ENCODE assay signal across 18 mouse cellular contexts in genomic region chr9:123152026-123152425, GRCm38 (mm10). TPM values are rescaled to one million over a fixed set of nuclear protein-coding genes. Genes with fewer than 3 reads are reported as not detected.
DNase-seq lines count a peak whose midpoint lies in the region; ATAC-seq and TF ChIP-seq lines count a peak whose summit lies in the region.
"Had no signal": no experiment of that assay in that cellular context is flagged by ENCODE, and none has a peak within 500 bp of the region (broad histone marks: within the 10 kb centered on the region; RNA-seq: fewer than 3 reads in every experiment).

No protein-coding gene starts in this region.

- peak; percentile 45; the same call in 1 of the 2 replicates for ATAC-seq in megakaryocyte progenitor cell, adult 5-6 weeks (replicated peaks; ENCODE audit: poor library complexity)

- peaks cover 6% of the 10 kb centered on the region for H3K4me1 ChIP-seq in spleen, adult 2 months (ENCODE audit: control insufficient read depth, insufficient read depth, insufficient read length)
- peaks cover 7% of the 10 kb centered on the region; the same call in 1 of the 2 replicates for H3K4me1 ChIP-seq in brown adipose tissue, adult 24 weeks (ENCODE audit: control insufficient read depth, insufficient read depth, insufficient read length, low read length)
- H3K4me1 ChIP-seq: midbrain, embryonic 12.5 days had no signal

- TF ChIP-seq POLR2A in spleen, adult 2 months (IDR thresholded peaks at IDR 0.05; ENCODE audit: low read depth, low read length) = no peak

- WGBS in spleen, adult 2 months = 16% methylated on average over 3 of the region's 3 CpGs

- TF ChIP-seq CTCF in spleen, adult 2 months (IDR thresholded peaks at IDR 0.05; ENCODE audit: extremely low read depth, insufficient read depth, insufficient read length, insufficient replicate concordance) = no peak

- H3K4me3 ChIP-seq in spleen, adult 2 months (ENCODE audit: extremely low read depth, insufficient read depth, insufficient read length) = no peak overlapping the region
- H3K4me3 ChIP-seq in brown adipose tissue, adult 24 weeks (ENCODE audit: insufficient read depth, low read depth, low read length) = peak overlapping the region; percentile 38
- H3K4me3 ChIP-seq: hindbrain, embryonic 10.5 days; lung, embryonic 15.5 days; midbrain, embryonic 12.5 days had no signal

- H3K27me3 ChIP-seq in spleen, adult 2 months (ENCODE audit: control insufficient read depth, insufficient read depth, low read length) = no peaks in the 10 kb centered on the region
- H3K27me3 ChIP-seq: lung, embryonic 15.5 days had no signal

- DNase-seq in spleen, adult 2 months (ENCODE audit: low read depth in 1 of 2, low spot score in 2 of 2) = no peak
- no peak for DNase-seq in spleen, adult 12 weeks (ENCODE audit: low spot score)
- DNase-seq in left cerebral cortex, postnatal 25 days (ENCODE audit: low spot score in 2 of 2) = no peak
- DNase-seq in kidney, postnatal 4 days = no peak
- no peak for DNase-seq in lung, postnatal 14 days
- DNase-seq: adrenal gland, adult 8-10 months; cerebellum, postnatal 36 days; gastrocnemius, postnatal 10 days; kidney, adult 11 months; liver had no signal

- peak overlapping the region; percentile 80 for H3K27ac ChIP-seq in spleen, adult 2 months (ENCODE audit: insufficient read depth, low read length)
- peak overlapping the region; percentile 58 for H3K27ac ChIP-seq in brown adipose tissue, adult 24 weeks (replicated peaks; ENCODE audit: low read depth, low read length)
- H3K27ac ChIP-seq: hindbrain, embryonic 10.5 days; lung, embryonic 15.5 days; midbrain, embryonic 12.5 days had no signal

- intact Hi-C loops in left cerebral cortex, postnatal 25 days (cut with DNase I) = no loop called here

- H3K36me3 ChIP-seq in spleen, adult 2 months (ENCODE audit: control insufficient read depth, insufficient read depth, low read length) = no peaks in the 10 kb centered on the region
- H3K36me3 ChIP-seq: hindbrain, embryonic 10.5 days; lung, embryonic 15.5 days; midbrain, embryonic 12.5 days had no signal

RNA-seq across cellular contexts. Expression of gene Clec3b, which starts 1.3 kb away (rescaled TPM):
- 3.4 and 4.6 TPM in 2 replicates for polyA plus RNA-seq in spleen, adult 2 months (2012; rRNA removed)
- 62.1 and 62.5 TPM in 2 replicates for polyA plus RNA-seq in brown adipose tissue, adult 24 weeks (2012; ENCODE audit: insufficient read depth, insufficient read length, missing spikeins)
- not detected in 2 replicates for total RNA-seq in megakaryocyte progenitor cell, adult 5-6 weeks (2015)
- not detected in 2 replicates for total RNA-seq in megakaryocyte progenitor cell, adult 5-6 weeks (2017)
- total RNA-seq in left cerebral cortex, postnatal 25 days (2021) = 1 to 10 TPM; 3.6 to 3.7 TPM
- polyA plus RNA-seq: forebrain, embryonic 11.5 days; heart, embryonic 11.5 days; hindbrain, embryonic 10.5 days; neural tube, embryonic 11.5 days had no signal

RNA-seq across cellular contexts. Expression of gene Exosc7, which starts 39.0 kb away (rescaled TPM):
- 15.2 and 17.3 TPM in 2 replicates for polyA plus RNA-seq in spleen, adult 2 months (2012; rRNA removed)
- 18.3 and 27.9 TPM in 2 replicates for polyA plus RNA-seq in brown adipose tissue, adult 24 weeks (2012; ENCODE audit: insufficient read depth, insufficient read length, missing spikeins)
- total RNA-seq in megakaryocyte progenitor cell, adult 5-6 weeks (2015) = 73.1 and 84.3 TPM in 2 replicates
- 99.3 and 118 TPM in 2 replicates for total RNA-seq in megakaryocyte progenitor cell, adult 5-6 weeks (2017)
- 10 to 100 TPM; 39.3 to 43.1 TPM for total RNA-seq in left cerebral cortex, postnatal 25 days (2021)

RNA-seq across cellular contexts. Expression of gene Zdhhc3, which starts 39.0 kb away (rescaled TPM):
- 72.9 and 148 TPM in 2 replicates for polyA plus RNA-seq in spleen, adult 2 months (2012; rRNA removed)
- polyA plus RNA-seq in brown adipose tissue, adult 24 weeks (2012; ENCODE audit: insufficient read depth, insufficient read length, missing spikeins) = 22.4 and 35.2 TPM in 2 replicates
- total RNA-seq in megakaryocyte progenitor cell, adult 5-6 weeks (2015) = 48.4 and 58.5 TPM in 2 replicates
- 46.8 and 48.4 TPM in 2 replicates for total RNA-seq in megakaryocyte progenitor cell, adult 5-6 weeks (2017)
- 10 to 100 TPM; 67.1 to 68.9 TPM for total RNA-seq in left cerebral cortex, postnatal 25 days (2021)

Comparison
In these comparisons a context has a peak if more than half of its experiments do, and no peak if none do; other contexts are left out.
1. RNA of gene Clec3b, which starts 1.3 kb away (total RNA-seq): 3.6 to 3.7 TPM in left cerebral cortex, postnatal 25 days; not detected in megakaryocyte progenitor cell, adult 5-6 weeks; every median in the first group is over 4 times any median in the second.